Mouse (Mus musculus) layer of hippocampus, adult 11-12 months (tissue): ENCODE data around the gene Glod4.
A peak's percentile ranks its signal among the peaks of the same experiment; 100 is the strongest.

Experiments used
- DNase-seq: peaks from one replicate; pipeline ENCODE4 v3.0.0; 2022; ENCODE audit warnings: low spot score

Gene Glod4

DNA sequence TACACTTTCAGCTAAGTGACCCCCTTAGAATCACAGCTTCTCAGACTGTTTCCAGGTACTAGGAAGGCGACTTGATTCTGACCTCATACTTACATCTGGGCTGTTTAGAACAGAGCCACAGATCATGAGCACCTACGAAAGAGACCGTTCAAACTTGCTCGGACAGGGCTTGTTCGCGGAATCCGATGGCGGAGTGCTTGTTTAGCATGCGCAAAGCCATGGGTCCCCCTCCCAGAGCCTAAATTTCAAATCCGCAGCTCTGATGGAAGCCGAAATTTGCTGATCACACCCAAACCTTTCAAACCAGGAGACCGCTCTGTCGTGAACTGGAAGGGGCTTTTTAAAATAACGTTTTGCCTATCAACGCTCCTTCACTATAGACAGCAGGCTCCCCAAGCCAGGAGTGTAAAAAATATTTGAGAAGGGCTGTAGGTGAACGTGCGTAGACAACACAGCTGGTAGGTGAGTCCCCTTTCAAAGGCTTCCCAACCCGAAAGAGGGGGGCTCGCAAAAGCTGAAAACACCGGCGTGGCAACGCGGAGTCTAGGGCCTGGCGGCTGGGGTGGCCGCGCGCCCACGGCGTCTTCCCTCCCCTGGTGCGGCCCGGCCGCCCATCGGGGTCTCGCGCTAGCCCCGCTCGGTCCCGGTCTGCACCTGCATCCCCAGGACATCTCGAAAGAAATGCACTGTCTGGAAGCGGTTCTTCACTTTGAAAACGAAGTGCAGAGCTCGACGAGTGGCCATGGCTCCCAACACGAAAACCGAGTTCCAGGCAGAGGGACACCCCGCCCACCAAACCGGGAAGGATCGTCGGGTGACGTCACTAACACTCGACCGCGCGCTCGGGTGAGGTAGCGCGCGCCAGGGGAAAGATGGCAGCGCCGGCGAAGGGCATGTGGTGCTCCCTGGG lies at the start of gene Glod4, which contains the start of gene Mrm3:
Glod4 (minus strand) TSS at position 825 of the 910 bp plus-strand sequence.
Mrm3 (plus strand) TSS at position 815 of the 910 bp plus-strand sequence.
- DNase-seq = peak; percentile 93

DNA sequence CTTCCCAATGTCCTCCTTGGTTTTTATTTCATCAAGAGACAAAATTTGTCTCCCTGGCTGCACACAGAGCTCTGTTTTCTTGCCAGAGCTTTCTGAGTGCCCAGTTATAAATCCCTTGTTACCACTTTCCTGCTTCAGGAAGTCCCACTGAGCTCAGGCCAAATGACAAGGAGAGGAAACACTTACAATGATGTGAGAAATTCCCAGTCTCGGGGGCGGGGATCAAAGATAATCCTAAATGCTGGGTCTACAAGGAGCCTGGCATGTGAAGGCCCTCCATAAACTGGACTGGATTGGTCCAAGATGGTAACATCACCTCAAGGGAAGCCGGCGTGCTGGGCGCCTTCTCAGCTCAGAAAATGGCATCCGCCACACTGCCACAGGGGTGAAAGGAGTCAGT lies 49.3 kb upstream of the Glod4 start:
- DNase-seq = no peak

DNA sequence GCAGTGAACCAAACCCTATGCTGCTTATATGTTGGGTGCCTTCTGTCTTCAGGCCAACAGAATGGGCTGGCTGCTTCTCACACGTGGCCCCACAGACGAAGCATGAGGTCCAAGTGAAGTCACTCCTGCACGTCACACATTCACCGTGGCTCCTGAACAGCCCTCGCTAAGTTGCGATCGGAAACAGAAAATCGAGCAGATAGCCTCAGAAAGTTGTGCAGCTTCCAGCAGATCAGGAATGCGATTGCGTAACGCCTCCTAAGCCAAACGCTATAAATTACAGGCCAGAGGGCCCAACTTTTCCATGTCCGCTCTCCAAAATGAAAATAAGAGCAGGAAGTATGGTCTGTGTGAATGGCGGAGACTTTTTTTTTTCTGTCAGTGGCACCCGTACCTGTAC lies 48.9 kb upstream of the Glod4 start:
- no peak for DNase-seq

DNA sequence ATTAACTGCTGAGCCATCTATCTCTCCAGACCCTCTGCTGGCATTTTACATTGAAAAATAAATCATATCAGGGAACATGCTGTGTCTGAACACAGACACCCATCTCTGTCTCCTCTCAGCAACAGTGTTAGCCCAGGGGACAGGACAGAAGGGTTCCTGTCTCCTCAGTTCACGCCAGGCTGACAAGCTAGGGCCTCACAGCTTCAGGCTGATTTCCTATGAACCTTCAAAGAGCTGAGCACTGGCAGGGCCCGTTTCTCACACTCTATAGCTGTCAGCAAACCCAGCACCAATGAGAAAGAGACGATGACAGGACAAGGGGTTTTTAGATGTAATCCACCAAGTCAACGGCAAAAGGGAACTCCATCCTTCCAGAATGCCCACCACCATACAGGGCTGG lies 48.4 kb upstream of the Glod4 start:
- DNase-seq = no peak

DNA sequence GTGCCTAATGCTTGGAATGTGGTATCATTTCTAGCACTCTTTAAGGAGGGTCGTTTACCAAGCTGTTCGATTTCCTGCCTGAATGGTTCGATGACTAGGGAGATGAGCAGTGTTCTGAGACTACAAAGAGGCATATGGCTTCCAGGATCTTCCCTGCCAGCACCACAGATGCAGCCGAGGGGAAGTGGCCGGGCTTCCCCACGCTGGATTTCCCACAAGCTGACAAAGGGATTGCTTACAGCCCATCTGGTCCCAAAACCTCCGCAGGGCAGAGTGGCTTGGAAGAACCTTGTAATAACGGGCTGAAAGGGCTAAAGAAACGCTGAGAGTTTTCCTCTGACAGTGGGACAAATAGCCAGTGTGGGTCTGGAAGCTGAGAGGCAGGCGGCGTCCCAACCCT lies 46.8 kb upstream of the Glod4 start:
- peak; percentile 72 for DNase-seq

DNA sequence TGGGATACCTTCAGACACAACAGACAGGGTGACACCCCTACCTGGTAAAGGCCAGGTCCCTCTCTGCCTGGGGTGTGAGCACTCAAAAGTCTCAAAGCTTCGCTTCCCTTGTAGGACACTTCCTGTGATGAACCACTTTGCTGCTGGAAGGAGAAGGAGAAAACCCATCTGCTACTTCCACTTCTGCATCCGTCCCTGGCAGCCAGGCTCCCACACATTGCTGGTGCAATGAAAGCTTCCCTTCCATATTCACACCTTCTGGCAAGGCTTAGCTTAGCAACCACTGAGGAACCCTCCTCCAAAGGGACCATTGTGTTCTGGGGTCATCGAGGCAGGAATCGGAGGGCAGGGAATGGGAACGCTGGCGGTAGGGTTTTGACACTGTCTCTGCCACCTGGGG lies 45.1 kb upstream of the Glod4 start:
- DNase-seq = peak; percentile 31

DNA sequence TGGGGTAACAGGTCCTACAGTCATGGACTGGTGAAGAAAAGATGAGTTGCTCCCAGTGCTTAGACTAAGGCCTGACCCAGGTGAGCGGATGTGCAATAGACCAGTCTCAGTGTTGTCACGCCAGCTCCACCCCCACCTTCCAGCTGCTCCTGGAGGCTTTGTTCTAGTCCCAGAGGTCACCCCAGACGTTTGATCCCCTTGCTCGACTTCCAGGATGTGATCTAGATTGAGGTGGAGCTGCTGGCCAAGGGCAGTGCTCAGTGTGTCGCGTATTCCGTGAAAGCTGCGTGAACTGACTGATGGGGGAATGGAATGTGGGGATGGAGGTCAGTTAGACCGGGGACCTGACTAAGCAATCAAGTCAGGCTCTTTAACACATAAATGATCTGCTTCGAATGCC lies 43.8 kb upstream of the Glod4 start:
- DNase-seq = no peak

DNA sequence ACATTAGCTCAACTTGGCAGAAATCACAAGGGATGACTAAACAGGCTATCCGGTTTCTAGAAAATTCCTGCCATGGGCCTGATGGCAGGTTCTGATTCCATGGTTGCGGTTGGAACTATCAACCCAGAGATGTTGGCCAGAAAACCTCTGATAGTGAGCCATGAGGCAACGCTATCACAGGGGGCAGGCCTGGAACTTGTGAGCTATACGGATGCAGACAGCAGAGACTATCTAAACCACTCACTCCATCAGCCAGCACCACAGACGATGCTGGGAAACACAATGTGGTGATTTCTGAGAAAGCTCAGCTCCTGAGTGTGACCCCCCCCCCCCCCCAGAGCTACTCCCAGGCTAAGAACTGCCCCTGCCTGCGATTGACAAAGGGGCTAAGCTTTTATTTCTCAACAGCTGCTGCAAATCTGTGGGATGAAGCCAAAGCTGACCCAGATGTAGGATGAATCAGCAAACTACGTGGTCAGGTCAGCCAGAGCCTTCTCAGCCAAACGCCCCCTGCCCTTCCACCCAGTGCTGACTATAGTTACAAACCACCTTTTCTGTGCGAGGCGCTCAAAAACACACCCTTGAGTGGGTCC lies 43.1 kb upstream of the Glod4 start:
- DNase-seq = no peak

DNA sequence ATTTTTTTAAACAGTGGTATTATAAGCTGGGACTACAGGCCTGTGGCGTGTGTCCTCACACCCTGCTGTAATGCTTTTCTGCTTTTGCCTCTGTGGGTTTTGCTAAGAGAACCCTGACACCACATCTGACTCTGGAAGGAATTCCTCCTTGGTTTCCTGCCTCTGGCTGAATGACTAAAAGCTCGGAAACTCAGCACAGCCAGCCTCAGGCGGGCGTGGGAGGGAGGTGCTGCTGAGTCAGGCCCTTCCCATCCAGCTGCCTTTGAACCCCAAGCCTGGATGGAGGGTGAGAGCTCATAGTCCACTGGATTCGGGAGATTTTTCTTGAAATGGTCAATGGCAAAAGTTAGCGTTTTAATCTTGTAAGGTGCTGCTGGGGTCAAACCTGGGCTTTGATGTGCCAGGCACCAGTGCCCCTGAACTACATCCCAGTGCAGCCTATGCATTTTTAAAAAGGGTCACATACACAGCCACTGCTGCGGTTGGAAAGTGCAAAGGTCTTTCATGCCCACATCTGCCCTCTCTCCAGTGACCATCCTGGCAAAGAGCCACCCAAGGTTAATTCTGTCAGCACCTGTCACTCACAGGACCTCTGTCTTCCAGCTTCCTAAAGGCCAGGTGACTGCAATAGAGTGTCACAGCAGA lies 42.0 kb upstream of the Glod4 start:
- DNase-seq = no peak

DNA sequence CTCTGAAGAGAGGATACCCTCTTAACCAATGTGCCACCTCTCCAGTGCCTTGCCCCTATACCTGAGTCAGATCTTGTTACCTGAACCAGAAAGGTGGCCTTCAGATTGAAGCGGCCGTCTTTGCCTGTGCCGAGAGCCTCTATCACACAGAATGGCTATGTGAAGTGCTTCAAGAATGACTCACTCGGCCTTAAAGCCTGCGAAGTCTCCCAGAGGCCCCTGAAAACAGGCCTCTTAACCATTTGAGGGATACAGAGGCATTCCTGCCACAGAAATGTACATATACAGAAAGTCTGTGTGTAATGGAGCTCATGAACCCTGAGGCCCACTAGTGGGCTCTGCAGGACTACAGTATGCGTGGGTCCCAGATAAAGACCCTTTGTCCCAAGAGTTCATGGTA lies 40.3 kb upstream of the Glod4 start:
- no peak for DNase-seq

DNA sequence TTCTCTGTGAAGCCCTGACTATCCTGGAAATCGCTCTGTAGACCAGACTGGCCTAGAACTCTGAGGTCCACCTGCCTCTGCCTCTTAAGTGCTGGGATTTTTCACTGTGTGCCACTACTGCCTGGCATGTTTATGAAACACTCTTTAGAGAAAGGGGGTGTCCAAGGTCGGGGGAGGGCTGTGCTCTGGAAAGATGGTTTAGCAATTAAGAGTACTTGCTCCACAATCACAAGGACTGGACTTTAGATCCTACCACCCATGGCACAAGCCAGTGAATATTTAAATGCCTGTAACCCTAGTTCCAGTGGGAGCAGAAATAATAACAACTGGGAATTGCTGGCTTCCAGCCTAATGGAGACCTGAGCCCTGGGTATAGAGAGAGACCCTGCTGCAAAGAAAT lies 36.4 kb upstream of the Glod4 start:
- no peak for DNase-seq

DNA sequence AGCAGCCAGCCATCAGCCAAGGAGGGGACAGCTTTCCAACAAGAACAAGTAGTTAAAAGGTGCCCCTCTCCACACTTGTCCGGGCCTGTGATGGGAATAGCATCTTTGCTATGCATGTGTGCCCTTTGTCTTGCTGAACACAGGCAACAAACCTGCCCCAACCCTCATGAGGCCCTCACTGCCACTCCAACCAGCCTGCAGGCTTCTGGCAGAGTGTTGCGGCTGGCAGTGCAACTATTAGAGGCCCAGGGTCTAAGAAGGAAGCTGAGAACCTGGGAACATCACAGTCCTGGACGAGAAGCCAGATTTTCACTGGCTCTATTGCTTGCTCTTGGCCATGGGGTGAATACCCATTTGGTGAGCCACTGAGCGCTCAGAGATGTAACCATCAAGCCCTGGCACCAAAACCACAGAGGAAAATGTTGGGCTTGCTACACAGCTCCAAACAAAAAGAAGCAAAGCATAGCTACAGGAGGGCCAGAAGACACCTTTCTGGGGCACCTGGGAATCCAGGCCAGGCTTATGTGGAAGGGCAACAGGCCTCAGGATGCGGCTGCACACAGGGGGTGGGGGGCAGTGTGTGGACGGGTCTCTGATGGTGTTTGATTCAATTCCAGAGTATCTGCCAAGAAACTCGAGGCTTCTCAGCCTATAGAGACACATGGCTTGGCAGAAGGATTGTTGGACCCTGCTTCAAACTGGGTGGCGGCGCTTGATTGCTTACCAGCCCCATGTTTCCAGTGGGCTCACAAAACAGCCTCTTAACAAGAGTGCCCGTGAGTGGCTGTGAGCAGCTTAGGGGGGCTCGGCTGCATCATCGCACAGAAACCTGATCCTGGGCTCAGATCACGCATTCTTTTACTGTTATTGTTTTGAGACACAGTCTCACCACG lies 35.7 kb upstream of the Glod4 start:
- DNase-seq = no peak

DNA sequence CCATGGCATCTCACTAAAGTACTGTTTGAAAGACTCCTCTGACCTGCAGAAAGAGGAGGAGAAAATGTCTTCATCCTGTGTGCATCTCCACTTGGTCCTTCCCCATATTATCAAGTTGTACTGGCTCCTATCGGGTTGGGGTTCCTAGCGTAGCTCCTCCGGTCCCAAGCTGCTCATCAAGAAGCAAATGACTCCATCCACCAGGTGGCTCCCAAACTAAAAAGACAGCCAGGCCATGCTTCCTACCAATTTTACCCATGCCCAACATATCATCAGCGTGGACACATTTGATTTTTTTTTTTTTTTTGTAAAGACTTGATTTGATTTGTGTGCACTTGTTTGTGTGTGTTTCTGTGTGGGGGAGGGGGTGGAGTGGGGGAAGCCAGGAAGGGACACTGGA lies 28.9 kb upstream of the Glod4 start:
- no peak for DNase-seq

DNA sequence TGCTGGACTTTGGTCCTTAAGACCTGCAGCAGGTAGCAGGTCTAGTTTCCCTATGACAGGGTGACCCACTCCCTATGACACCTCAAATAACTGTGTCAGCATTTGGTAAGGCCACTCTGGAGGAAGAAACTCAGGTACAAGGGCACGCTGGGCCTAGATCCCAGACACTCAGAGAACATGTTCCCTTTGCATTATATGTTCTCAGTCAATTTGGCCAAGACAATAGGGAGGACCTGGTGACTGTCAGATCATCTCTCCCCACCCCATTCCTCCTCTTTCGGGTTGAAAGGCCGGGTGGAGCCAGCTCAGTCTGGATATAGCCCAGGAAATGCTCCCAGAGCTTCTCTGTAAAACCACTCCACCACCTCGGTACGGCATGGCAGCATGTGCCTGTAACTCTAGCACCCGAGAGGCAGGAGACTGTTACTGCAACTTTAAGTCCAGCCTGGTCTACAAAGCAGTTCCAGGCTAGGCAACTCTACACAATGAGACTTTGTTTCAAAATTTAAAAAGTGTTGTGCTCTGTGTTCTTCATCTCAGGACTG lies 25.1 kb upstream of the Glod4 start:
- no peak for DNase-seq

DNA sequence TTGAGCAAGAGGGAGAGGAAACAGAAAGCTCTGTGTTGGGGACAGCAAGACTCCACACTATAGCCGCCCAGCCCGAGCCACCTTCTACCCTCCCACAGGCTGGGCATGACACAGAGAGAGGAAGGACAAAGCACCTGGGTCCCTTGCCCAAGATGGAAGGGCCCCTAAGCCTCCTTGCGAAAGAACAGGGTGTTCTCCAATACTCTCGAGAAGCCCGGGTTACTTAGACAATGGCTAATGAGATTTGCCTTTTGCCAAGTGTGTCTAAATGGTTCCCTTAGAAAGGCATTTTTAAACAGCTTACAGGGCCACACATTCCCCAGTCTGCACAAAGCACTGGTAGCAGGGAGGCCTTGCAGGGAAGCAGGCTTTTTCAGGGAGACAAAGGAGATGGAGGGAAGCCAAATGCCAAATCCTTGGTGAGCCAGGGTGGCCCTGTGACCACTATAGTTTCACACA lies 24.5 kb upstream of the Glod4 start:
- peak; percentile 42 for DNase-seq

DNA sequence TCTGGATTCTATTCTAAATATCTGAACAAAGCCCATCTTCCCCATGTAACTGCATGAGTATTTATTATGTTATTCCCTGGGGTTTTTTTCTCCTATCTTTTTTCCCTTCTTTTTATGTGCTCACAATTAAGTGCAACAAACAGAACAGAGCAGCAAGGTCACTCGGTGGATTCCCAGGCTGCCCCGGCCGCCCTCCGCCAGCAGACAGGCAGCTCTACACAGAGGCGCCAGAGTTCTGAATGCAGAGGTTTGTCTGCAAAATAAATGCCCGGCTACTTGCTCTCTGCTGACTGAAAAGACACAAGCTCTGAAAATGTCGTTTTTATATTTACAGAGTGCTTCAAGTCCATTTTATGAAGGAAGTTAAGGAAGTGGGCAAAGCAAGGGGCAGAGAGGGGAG lies 24.0 kb upstream of the Glod4 start:
- no peak for DNase-seq

DNA sequence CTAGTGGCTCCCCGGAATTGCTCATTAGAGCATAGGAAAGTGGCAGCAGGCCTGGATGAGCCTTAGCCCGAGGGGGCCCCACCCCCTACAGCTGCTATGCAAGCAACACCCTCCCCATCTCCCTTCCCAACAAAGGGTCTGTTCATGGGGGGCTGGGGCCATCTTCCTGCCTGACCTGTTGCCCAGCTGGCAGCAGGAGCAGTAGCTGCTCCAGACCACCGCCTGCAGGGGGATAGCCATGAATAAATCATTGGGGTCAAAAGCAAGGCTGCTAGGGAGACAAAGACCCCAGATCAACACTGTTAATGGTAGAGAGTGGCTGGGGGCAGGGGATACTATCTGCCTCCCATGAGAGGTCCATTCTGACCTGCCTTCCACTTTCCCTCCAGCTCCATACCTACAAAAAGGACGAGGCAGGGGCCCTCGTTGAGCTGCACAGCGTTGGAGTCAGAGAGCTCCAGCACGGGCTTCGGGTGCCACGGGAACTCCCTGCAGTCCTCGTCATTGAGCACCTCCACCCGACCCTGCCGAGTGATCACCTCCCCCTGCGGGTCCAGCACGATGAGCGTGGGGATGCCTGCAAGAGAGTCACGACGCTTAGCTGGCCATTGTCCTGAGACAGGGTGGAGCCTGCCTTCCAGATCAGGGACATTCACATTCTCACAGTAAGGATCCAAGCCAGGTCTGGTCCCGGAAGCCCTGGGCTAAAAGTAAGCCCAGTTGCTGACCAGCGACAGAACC lies 19.3 kb upstream of the Glod4 start:
- DNase-seq = no peak

DNA sequence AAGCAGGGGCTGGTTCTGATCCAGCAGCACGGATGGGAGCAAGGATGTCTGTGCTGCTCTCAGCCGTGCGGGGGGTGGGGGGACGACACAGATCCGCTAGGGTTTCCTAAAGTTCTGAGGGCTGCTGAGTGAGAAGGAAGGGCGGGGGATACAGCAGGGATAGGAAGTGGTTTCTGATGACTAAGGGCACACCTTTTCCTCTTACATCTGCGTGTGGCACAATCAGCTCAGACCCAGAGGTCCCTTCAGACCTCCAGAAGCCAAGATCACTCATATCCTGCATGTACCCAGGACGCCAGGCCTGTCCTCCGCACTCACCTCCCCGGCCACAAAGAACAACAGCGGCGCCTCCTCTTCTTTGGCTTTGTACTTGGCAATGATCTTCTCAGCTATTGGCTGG lies 17.7 kb upstream of the Glod4 start:
- DNase-seq = no peak

DNA sequence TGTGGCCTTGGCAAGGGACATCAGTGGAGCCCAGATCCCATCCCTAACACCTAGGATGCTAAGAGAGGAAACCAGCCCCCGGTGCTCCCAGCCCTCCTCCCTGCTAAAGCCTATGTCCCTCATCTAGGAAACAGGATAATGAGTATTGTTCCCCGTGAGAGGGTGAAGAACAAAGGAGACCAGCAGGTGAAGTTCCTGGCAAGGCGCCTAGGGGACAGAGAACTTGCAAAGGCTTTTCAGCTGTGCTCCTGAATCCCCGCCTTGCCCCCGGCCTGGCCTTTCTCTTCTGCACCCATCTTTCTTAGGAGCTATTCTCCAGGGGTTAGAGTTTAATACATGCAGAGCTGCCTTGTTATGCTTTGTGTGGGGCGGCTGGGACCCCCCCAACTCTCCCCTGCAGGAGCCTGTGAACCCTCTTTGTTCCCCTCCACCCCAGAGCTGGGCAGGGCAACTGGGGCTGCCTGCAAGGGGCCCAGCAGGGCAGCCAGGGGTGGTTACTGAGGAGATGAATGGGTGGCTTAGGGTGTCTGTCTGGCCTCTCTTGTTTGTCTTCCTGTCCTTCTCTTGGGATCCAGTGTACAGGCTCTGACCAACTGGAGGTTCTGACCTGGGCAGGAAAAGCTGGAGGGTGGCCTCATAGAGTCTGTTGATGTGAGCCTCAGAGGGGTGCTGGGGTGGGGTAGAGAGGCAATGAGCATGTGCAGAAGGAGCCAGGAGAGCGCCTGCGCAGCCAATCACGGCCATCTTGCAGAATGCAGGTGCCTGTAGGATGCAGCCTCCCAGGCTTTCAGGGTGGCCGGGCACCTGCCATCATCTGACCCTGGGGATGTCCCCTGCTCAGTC lies 16.9 kb upstream of the Glod4 start:
- DNase-seq = no peak

DNA sequence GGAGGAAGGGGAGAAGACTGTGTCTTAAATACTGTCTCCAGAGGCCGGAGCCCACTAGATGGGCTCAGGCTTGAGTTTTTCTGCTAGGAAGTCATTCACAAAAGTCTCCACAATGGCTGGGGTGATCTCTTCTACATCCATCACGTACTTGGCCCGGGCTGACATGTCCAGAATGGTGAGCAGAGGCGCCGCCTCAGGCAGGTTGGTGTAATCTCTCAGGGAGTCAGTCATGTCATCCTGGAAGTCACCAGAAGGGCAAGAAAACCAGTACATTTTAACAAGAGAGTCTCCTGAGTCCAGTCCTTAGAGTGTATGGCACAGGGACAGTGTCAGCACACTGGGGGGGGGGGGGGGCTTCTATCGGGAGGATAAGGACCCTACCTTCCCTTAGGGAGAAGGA lies 15.0 kb upstream of the Glod4 start:
- DNase-seq = no peak
